Comparison of ENCODE assay signal across 8 mouse cellular contexts in the genomic region with DNA sequence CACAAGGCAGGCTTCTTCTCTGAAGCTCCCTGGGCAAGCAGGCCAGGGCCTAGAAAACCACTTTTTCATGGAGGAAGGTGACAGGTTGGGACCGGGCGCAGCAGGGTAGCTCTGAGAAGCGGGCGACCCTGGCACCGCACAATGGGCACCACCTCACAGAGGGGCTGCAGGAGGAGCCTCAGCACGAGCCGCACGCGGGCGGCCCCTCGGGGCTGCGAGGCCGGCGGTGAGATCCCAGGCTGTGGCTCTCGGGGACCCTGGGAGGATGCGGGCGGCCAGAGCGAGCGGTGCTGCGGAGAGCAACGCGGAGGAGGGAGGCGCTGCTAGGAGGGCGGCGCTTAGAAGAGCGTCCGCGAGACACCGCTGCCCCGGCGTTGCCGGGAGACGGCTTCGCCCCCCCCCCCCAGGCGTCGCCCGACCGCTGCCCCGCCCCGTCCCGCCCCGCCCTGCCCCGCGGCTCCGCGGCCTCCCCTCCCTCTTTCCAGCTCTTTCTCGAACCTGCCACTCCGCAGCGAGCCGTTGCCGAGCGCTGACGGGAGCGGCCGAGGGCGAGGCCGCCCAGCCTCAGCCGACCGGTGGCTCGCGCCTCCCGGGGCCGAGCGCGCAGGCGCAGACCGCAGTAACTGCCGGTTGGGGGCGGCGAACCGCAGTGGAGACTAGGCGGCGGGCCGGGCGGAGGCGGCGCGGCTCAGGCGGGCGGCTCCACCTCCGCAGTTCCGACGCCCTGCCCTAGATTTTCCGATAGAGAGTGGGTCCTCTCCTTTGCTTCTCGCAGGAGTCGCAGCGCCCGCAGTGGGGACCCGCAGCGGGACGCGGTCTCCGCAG. TPM values are rescaled to one million over a fixed set of nuclear protein-coding genes. Genes with fewer than 3 reads are reported as not detected.
DNase-seq lines count a peak whose midpoint lies in the region; ATAC-seq and TF ChIP-seq lines count a peak whose summit lies in the region.

No protein-coding gene starts in this region.

- peak overlapping the region; percentile 87 for H3K27ac ChIP-seq in forebrain, embryonic 15.5 days (replicated peaks)
- H3K27ac ChIP-seq in neural tube, embryonic 14.5 days (ENCODE audit: low read depth, low read length) = peak overlapping the region; percentile 92
- peak overlapping the region; percentile 99 for H3K27ac ChIP-seq in testis, adult 2 months (ENCODE audit: control insufficient read depth, insufficient read depth, low read depth, low read length)

- peak; percentile 79 for TF ChIP-seq POLR2A in testis, adult 2 months (IDR thresholded peaks at IDR 0.05; ENCODE audit: control insufficient read depth, low read depth, low read length)

- ATAC-seq in G1E (ENCODE audit: extremely low read depth, insufficient number of reproducible peaks, low FRiP score, poor library complexity, severe bottlenecking) = peak; percentile 79
- ATAC-seq in forebrain, embryonic 15.5 days (replicated peaks) = peak; percentile 98
- peak; percentile 97 for ATAC-seq in neural tube, embryonic 14.5 days (ENCODE audit: low read depth)

- no peaks in the 10 kb centered on the region for H3K27me3 ChIP-seq in G1E (ENCODE audit: insufficient read depth, low read length)
- no peaks in the 10 kb centered on the region for H3K27me3 ChIP-seq in forebrain, embryonic 15.5 days
- H3K27me3 ChIP-seq in neural tube, embryonic 14.5 days (ENCODE audit: control insufficient read depth, insufficient read depth, low read length) = no peaks in the 10 kb centered on the region
- H3K27me3 ChIP-seq in testis, adult 2 months (ENCODE audit: control insufficient read depth, insufficient read depth, low read length) = no peaks in the 10 kb centered on the region

- H3K9me3 ChIP-seq in G1E (replicated peaks) = no peaks in the 10 kb centered on the region
- H3K9me3 ChIP-seq in forebrain, embryonic 15.5 days = no peaks in the 10 kb centered on the region
- no peaks in the 10 kb centered on the region for H3K9me3 ChIP-seq in neural tube, embryonic 14.5 days (ENCODE audit: control insufficient read depth, low read length)

- WGBS in forebrain, embryonic 15.5 days = 0% methylated on average over 70 of the region's 93 CpGs
- under 1% methylated on average over 68 of the region's 93 CpGs for WGBS in neural tube, embryonic 14.5 days

- peak overlapping the region; percentile 67 for H3K4me2 ChIP-seq in forebrain, embryonic 15.5 days (replicated peaks)
- H3K4me2 ChIP-seq in neural tube, embryonic 14.5 days (ENCODE audit: low read depth, low read length) = peak overlapping the region; percentile 80

- H3K4me3 ChIP-seq in G1E (ENCODE audit: low read depth, low read length) = peak overlapping the region; percentile 100
- H3K4me3 ChIP-seq in forebrain, embryonic 15.5 days = peak overlapping the region; percentile 75
- peak overlapping the region; percentile 91 for H3K4me3 ChIP-seq in neural tube, embryonic 14.5 days (ENCODE audit: low read depth, low read length)
- H3K4me3 ChIP-seq in testis, adult 2 months (ENCODE audit: control insufficient read depth, low read depth, low read length) = peak overlapping the region; percentile 97

- H3K4me1 ChIP-seq in G1E (ENCODE audit: insufficient read depth, low read depth, low read length) = peaks cover 19% of the 10 kb centered on the region
- H3K4me1 ChIP-seq in forebrain, embryonic 15.5 days = peaks cover 19% of the 10 kb centered on the region
- peaks cover 6% of the 10 kb centered on the region for H3K4me1 ChIP-seq in neural tube, embryonic 14.5 days (ENCODE audit: control insufficient read depth, insufficient read depth, low read length)
- H3K4me1 ChIP-seq in testis, adult 2 months (ENCODE audit: control insufficient read depth, insufficient read depth, low read length) = peaks cover 6% of the 10 kb centered on the region

- TF ChIP-seq CTCF in G1E (IDR thresholded peaks at IDR 0.05; ENCODE audit: low read depth, low read length) = no peak
- no peak for TF ChIP-seq CTCF in testis, adult 2 months (IDR thresholded peaks at IDR 0.05; ENCODE audit: control insufficient read depth, insufficient read depth, insufficient replicate concordance, low read depth, low read length)

- intact Hi-C loops in heart, postnatal 25 days (cut with DNase I) = loop anchor here (5.0 to 10.0 kb wide), 5 partner anchors 52 to 1860 kb away; partner anchors contain the start of genes Fat4 and Pgrmc2

- peaks cover 3% of the 10 kb centered on the region for H3K36me3 ChIP-seq in G1E (replicated peaks)
- no peaks in the 10 kb centered on the region for H3K36me3 ChIP-seq in forebrain, embryonic 15.5 days
- no peaks in the 10 kb centered on the region for H3K36me3 ChIP-seq in neural tube, embryonic 14.5 days (ENCODE audit: control insufficient read depth, insufficient read depth, low read length)
- H3K36me3 ChIP-seq in testis, adult 2 months (ENCODE audit: control insufficient read depth, insufficient read depth, low read length) = no peaks in the 10 kb centered on the region; the same call in 1 of the 2 replicates

- DNase-seq in G1E (ENCODE audit: low spot score) = peak; percentile 92
- DNase-seq in cerebellum, adult 11-12 months = peak; percentile 96
- DNase-seq in heart, postnatal 25 days (ENCODE audit: low spot score) = peak; percentile 85
- DNase-seq in layer of hippocampus, adult 18-20 months (ENCODE audit: low spot score in 2 of 2) = peak; percentile 88 to 94
- peak; percentile 93 to 95 for DNase-seq in lung, adult 18-20 months

- H3K9ac ChIP-seq in forebrain, embryonic 15.5 days (replicated peaks) = peak overlapping the region; percentile 81
- peak overlapping the region; percentile 82 for H3K9ac ChIP-seq in neural tube, embryonic 14.5 days (replicated peaks; ENCODE audit: low read depth, low read length)

RNA-seq across cellular contexts. Expression of gene Hspa4l, which starts 0.8 kb away (rescaled TPM):
- total RNA-seq in G1E (2014; fragmentation: Nextera tagmentation) (53.8 and 79.6 TPM in 2 replicates), G1E (2017) (49.0 and 67.8 TPM in 2 replicates)
- 12.8 and 13.2 TPM in 2 replicates for polyA plus RNA-seq in G1E (2012)
- polyA plus RNA-seq in forebrain, embryonic 15.5 days (2015; fragmentation: Nextera tagmentation; extraction: Ambion mirVana) = 38.2 and 48.1 TPM in 2 replicates
- 10 to 100 TPM; 45.8 to 60.2 TPM for total RNA-seq in heart, postnatal 25 days (2021)
- 100 to 1,000 TPM; 158 to 170 TPM for total RNA-seq in layer of hippocampus, adult 18-20 months (2021)
- polyA plus RNA-seq in neural tube, embryonic 14.5 days (2014; fragmentation: Nextera tagmentation; extraction: Ambion mirVana) = 51.9 and 56.9 TPM in 2 replicates
- polyA plus RNA-seq in testis, adult 2 months (2012; rRNA removed) = 216 and 222 TPM in 2 replicates

RNA-seq across cellular contexts. Expression of gene Slc25a31, which starts 36.4 kb away (rescaled TPM):
- total RNA-seq in G1E (2014; fragmentation: Nextera tagmentation) (not detected in 2 replicates), G1E (2017) (0.16 TPM in 1 of 2 replicates, not detected in the other)
- polyA plus RNA-seq in G1E (2012) = not detected in 2 replicates
- 0.18 and 0.19 TPM in 2 replicates for polyA plus RNA-seq in forebrain, embryonic 15.5 days (2015; fragmentation: Nextera tagmentation; extraction: Ambion mirVana)
- under 1 TPM in 1 of 2 experiments, not detected in 1; 0.11 TPM for total RNA-seq in heart, postnatal 25 days (2021)
- not detected for total RNA-seq in layer of hippocampus, adult 18-20 months (2021)
- 0.09 and 0.44 TPM in 2 replicates for polyA plus RNA-seq in neural tube, embryonic 14.5 days (2014; fragmentation: Nextera tagmentation; extraction: Ambion mirVana)
- 25.2 and 30.0 TPM in 2 replicates for polyA plus RNA-seq in testis, adult 2 months (2012; rRNA removed)

RNA-seq across cellular contexts. Expression of gene Plk4, which starts 54.8 kb away (rescaled TPM):
- total RNA-seq in G1E (2014; fragmentation: Nextera tagmentation) (115 and 124 TPM in 2 replicates), G1E (2017) (84.9 and 95.3 TPM in 2 replicates)
- polyA plus RNA-seq in G1E (2012) = 16.3 and 19.2 TPM in 2 replicates
- polyA plus RNA-seq in forebrain, embryonic 15.5 days (2015; fragmentation: Nextera tagmentation; extraction: Ambion mirVana) = 26.1 and 27.2 TPM in 2 replicates
- 1 to 10 TPM; 1.7 to 2.8 TPM for total RNA-seq in heart, postnatal 25 days (2021)
- 1 to 10 TPM; 2.4 to 3.8 TPM for total RNA-seq in layer of hippocampus, adult 18-20 months (2021)
- polyA plus RNA-seq in neural tube, embryonic 14.5 days (2014; fragmentation: Nextera tagmentation; extraction: Ambion mirVana) = 11.0 and 11.8 TPM in 2 replicates
- 35.2 and 40.1 TPM in 2 replicates for polyA plus RNA-seq in testis, adult 2 months (2012; rRNA removed)

Comparison
In these comparisons a context has a peak if more than half of its experiments do, and no peak if none do; other contexts are left out.
1. Peak in every context shown above with its lines: DNase-seq, ATAC-seq, H3K4me3 ChIP-seq and H3K27ac ChIP-seq.
2. RNA of gene Slc25a31, which starts 36.4 kb away (polyA plus RNA-seq): 25.2 to 30.0 TPM in testis, adult 2 months; 0.18 to 0.19 TPM in forebrain, embryonic 15.5 days, 0.09 to 0.44 TPM in neural tube, embryonic 14.5 days and not detected in G1E; every median in the first group is over 10 times any median in the second.